Mouse (Mus musculus) forebrain, embryonic 16.5 days (tissue): ENCODE results near the gene Brms1. TPM values are rescaled to one million over a fixed set of nuclear protein-coding genes. Genes with fewer than 3 reads are reported as not detected.

Experiments used
- ATAC-seq: fragments of 200-750 bp; cut with Nextera tagmentation; 2 replicates; pipeline ENCODE4 v1.8.0; 2017; ENCODE audit warnings: mild to moderate bottlenecking, moderate library complexity
- H3K27ac ChIP-seq: fragments of 300-500 bp; sonication (generic); 2 replicates; pipeline ENCODE4 v1.5.1; 2014; ENCODE audit warnings: low read length, control low read depth
- H3K27me3 ChIP-seq: fragments of 300-500 bp; sonication (generic); replicated peaks from 2 replicates; pipeline ENCODE4 v1.6.1; 2014; ENCODE audit warnings: low read length; ENCODE audit not compliant: control insufficient read depth, insufficient read depth
- H3K36me3 ChIP-seq: fragments of 300-500 bp; sonication (generic); 2 replicates; pipeline ENCODE4 v1.6.1; 2014; ENCODE audit not compliant: control insufficient read depth, insufficient read depth
- H3K4me1 ChIP-seq: fragments of 300-500 bp; sonication (generic); replicated peaks from 2 replicates; pipeline ENCODE4 v1.6.1; 2014; ENCODE audit warnings: low read length; ENCODE audit not compliant: control insufficient read depth, insufficient read depth
- H3K4me2 ChIP-seq: fragments of 300-500 bp; sonication (generic); 2 replicates; pipeline ENCODE4 v1.6.1; 2014; ENCODE audit warnings: mild to moderate bottlenecking, low read length, control low read depth
- H3K4me3 ChIP-seq: fragments of 300-500 bp; sonication (generic); replicated peaks from 2 replicates; pipeline ENCODE4 v1.5.1; 2014; ENCODE audit warnings: mild to moderate bottlenecking, low read length, control low read depth
- H3K9ac ChIP-seq: fragments of 300-500 bp; sonication (generic); replicated peaks from 2 replicates; pipeline ENCODE4 v1.6.1; 2014; ENCODE audit warnings: low read depth, low read length, control low read depth
- H3K9me3 ChIP-seq: fragments of 300-500 bp; sonication (generic); 2 replicates; pipeline ENCODE4 v1.6.1; 2016; ENCODE audit warnings: low read length; ENCODE audit not compliant: control insufficient read depth
- WGBS: fragments of 180-500 bp; shearing (Covaris S2); extraction: QIAGEN DNeasy Blood & Tissue Kit; methylation state at CpG from one replicate; pipeline ENCODE4 v1.1.7; 2014; 5-methylcytosine and 5-hydroxymethylcytosine counted together
- polyA plus RNA-seq: library from polyadenylated mRNA; unstranded; fragments of >200 nt; fragmentation: Nextera tagmentation; extraction: Ambion mirVana; gene quantifications from 2 replicates; pipeline ENCODE4 v1.2.1, GENCODE M21; 2015

Gene Brms1
- polyA plus RNA-seq, 1 experiment from 2014 or later = 51.2 TPM

DNA sequence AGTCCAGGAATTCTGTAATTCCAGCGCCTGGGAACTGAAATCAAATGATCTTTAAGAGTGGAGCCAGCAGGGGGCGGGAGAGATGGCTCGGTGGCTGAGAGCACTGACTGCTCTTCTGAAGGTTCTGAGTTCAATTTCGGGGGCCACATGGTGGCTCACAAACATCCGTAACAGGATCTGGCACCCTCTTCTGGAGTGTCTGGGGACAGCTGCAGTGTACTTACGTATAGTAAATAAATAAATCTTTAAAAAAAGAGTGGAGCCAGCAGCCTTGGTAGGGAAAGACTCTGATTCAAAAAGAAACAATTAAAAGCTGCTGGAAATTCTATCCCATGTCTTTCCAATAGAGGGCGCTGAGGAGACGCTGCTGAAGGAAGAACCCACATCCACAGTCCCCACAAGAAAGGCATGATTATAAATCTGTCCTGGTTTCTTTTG, 26.2 kb upstream of the Brms1 start:
- Histone ChIP-seq H3K4me2 (no peak overlapping the region), H3K27ac (no peak overlapping the region), H3K4me3 (no peak overlapping the region), H3K9ac (no peak overlapping the region), H3K36me3 (no peaks in the 10 kb centered on the region), H3K9me3 (no peaks in the 10 kb centered on the region), H3K27me3 (no peaks in the 10 kb centered on the region), H3K4me1 (peaks cover 5% of the 10 kb centered on the region; the same call in 1 of the 2 replicates)
- WGBS = 10% methylated on average over 8 of the region's 8 CpGs
- ATAC-seq = no peak

DNA sequence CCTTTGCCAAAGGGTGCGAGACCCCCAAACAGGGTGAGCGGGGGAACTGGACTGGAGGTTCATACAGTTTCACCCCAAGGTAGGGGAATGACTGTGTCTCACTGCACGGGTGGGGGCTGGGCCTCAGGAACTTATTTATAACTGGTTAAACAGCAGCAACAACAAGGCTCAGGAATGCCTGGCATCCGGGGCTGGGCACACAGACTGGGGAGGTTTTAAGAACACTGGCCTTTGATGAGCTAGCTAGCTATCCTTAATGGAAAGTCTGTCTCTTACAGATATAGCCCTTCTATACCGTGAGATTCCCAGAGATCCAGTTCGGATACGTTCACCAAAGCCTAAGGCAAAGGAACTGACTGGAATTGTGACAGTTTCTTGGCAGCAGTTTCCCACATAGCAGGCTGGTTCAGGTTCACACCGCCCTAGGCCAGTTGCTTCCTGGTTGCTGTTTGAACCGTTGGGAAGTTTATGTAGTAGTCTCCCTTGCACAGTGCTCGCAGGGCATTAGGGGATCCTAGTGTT, 24.9 kb upstream of the Brms1 start:
- WGBS = 31% methylated on average over 10 of the region's 10 CpGs
- H3K4me3 ChIP-seq = no peak overlapping the region
- H3K9me3 ChIP-seq = no peaks in the 10 kb centered on the region
- no peak overlapping the region for H3K27ac ChIP-seq
- H3K27me3 ChIP-seq = no peaks in the 10 kb centered on the region
- ATAC-seq = 0 out of 2 replicates have a peak, but pooled peaks have one; percentile 38
- no peak overlapping the region for H3K9ac ChIP-seq
- H3K4me2 ChIP-seq = no peak overlapping the region
- H3K36me3 ChIP-seq = no peaks in the 10 kb centered on the region
- H3K4me1 ChIP-seq = peaks cover 5% of the 10 kb centered on the region; the same call in 1 of the 2 replicates

GRCm38 (mm10) chr19:5016782-5017181, 24.4 kb upstream of the Brms1 start:
- 24% methylated on average over 12 of the region's 12 CpGs for WGBS
- H3K4me2 ChIP-seq = no peak overlapping the region

GRCm38 (mm10) chr19:5017611-5018010, 23.5 kb upstream of the Brms1 start:
- ATAC-seq = no peak
- H3K4me3 ChIP-seq = no peak overlapping the region
- 96% methylated on average over 4 of the region's 4 CpGs for WGBS

More at GRCm38 (mm10) chr19:5016782-5017181, 24.4 kb upstream of the Brms1 start:
- H3K27me3 ChIP-seq = no peaks in the 10 kb centered on the region
- H3K9ac ChIP-seq = no peak overlapping the region
- H3K4me1 ChIP-seq = peaks cover 5% of the 10 kb centered on the region; the same call in 1 of the 2 replicates
- no peak for ATAC-seq
- no peak overlapping the region for H3K27ac ChIP-seq
- no peak overlapping the region for H3K4me3 ChIP-seq
- no peaks in the 10 kb centered on the region for H3K36me3 ChIP-seq
- no peaks in the 10 kb centered on the region for H3K9me3 ChIP-seq

DNA sequence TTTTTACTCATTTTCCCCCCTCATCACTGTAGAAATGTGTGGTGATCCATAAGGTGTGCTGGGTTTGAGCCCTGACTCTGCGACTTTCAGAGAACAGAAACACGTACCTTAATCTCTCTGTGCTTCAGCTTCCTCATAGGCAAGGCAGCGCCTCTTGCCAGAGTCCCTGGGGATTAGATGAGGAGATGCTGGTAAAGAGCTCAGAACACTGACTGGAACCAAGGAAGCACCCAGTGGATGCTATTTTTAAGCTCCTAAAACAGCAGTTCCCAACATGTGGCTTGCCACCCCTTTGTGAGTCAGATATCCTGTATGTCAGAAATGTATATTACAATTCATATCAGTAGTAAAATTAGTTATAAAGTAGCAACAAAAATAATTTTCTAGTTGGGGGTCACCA, 23.0 kb upstream of the Brms1 start:
- no peak overlapping the region for H3K9ac ChIP-seq
- no peaks in the 10 kb centered on the region for H3K36me3 ChIP-seq
- H3K27me3 ChIP-seq = no peaks in the 10 kb centered on the region
- peaks cover 5% of the 10 kb centered on the region; the same call in 1 of the 2 replicates for H3K4me1 ChIP-seq
- 86% methylated on average over 3 of the region's 3 CpGs for WGBS
- no peak overlapping the region for H3K4me3 ChIP-seq
- H3K4me2 ChIP-seq = no peak overlapping the region
- no peaks in the 10 kb centered on the region for H3K9me3 ChIP-seq
- H3K27ac ChIP-seq = no peak overlapping the region
- no peak for ATAC-seq

More at GRCm38 (mm10) chr19:5017611-5018010, 23.5 kb upstream of the Brms1 start:
- Histone ChIP-seq H3K27ac (no peak overlapping the region), H3K27me3 (no peaks in the 10 kb centered on the region), H3K4me2 (no peak overlapping the region), H3K4me1 (peaks cover 5% of the 10 kb centered on the region; the same call in 1 of the 2 replicates), H3K9ac (no peak overlapping the region), H3K9me3 (no peaks in the 10 kb centered on the region), H3K36me3 (no peaks in the 10 kb centered on the region)

DNA sequence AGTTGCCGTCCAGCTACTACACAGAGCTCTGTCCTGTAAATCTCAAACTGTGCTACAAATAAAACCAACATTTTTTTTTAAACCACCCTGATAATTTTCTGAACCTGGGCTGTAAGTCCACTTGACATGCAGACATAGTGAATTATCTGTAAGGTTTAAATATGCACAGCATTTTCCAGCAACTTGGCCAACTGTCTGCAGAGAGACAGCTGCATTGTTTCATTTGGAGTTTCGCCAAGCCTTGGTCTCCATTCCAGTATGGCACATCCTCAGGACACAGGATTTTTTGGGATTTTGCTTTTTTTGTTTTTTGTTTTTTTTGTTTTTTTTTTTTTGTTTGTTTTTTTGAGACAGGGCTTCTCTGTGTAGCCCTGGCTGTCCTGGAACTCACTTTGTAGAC, 19.7 kb upstream of the Brms1 start:
- H3K27me3 ChIP-seq = no peaks in the 10 kb centered on the region
- ATAC-seq = no peak
- 81% methylated on average over 2 of the region's 2 CpGs for WGBS
- no peaks in the 10 kb centered on the region for H3K9me3 ChIP-seq
- no peak overlapping the region for H3K9ac ChIP-seq
- no peaks in the 10 kb centered on the region for H3K36me3 ChIP-seq
- H3K4me1 ChIP-seq = peaks cover 5% of the 10 kb centered on the region
- H3K4me2 ChIP-seq = no peak overlapping the region
- H3K4me3 ChIP-seq = no peak overlapping the region
- H3K27ac ChIP-seq = no peak overlapping the region

GRCm38 (mm10) chr19:5023621-5024479, 17.3 kb upstream of the Brms1 start, which contains the start of gene Slc29a2:
Gene Slc29a2, plus strand, starts transcription at chr19:5023860.
- H3K27me3 ChIP-seq = no peaks in the 10 kb centered on the region
- under 1% methylated on average over 61 of the region's 62 CpGs for WGBS
- peaks cover 4% of the 10 kb centered on the region for H3K4me1 ChIP-seq
- H3K9me3 ChIP-seq = no peaks in the 10 kb centered on the region
- peak within 1 kb of the TSS; percentile 87 for H3K4me3 ChIP-seq
- H3K36me3 ChIP-seq = peaks cover 5% of the 10 kb centered on the region; the same call in 1 of the 2 replicates
- peak; percentile 95 for ATAC-seq
- H3K9ac ChIP-seq = peak within 1 kb of the TSS; percentile 92
- H3K4me2 ChIP-seq = peak within 1 kb of the TSS; percentile 79
- peak within 1 kb of the TSS; percentile 89 for H3K27ac ChIP-seq

- Histone ChIP-seq H3K4me1 (peaks cover 4% of the 10 kb centered on the region), H3K9ac (no peak overlapping the region), H3K27me3 (no peaks in the 10 kb centered on the region), H3K36me3 (peaks cover 8% of the 10 kb centered on the region), H3K4me2 (no peak overlapping the region), H3K9me3 (no peaks in the 10 kb centered on the region), H3K4me3 (no peak overlapping the region), H3K27ac (no peak overlapping the region)
- WGBS = 94% methylated on average over 8 of the region's 8 CpGs
- no peak for ATAC-seq
These were observed 15.0 kb upstream of the Brms1 start for GRCm38 (mm10) chr19:5026111-5026510.

GRCm38 (mm10) chr19:5032686-5033085, 8.5 kb upstream of the Brms1 start:
- WGBS = 80% methylated on average over 3 of the region's 3 CpGs
- Histone ChIP-seq H3K27ac (no peak overlapping the region), H3K4me3 (no peak overlapping the region), H3K36me3 (peaks cover 3% of the 10 kb centered on the region; the same call in 1 of the 2 replicates), H3K27me3 (no peaks in the 10 kb centered on the region), H3K4me1 (peaks cover 2% of the 10 kb centered on the region), H3K9ac (no peak overlapping the region), H3K9me3 (no peaks in the 10 kb centered on the region), H3K4me2 (no peak overlapping the region)
- ATAC-seq = no peak
